Mouse (Mus musculus) intestine, postnatal 0 days (tissue): ENCODE data around the gene Spi1. TPM values are rescaled to one million over a fixed set of nuclear protein-coding genes. Genes with fewer than 3 reads are reported as not detected.

ENCODE experiments used
- ATAC-seq: fragments of 200-750 bp; cut with Nextera tagmentation; 2 replicates; pipeline ENCODE4 v1.8.0; 2017; ENCODE audit warnings: mild to moderate bottlenecking, moderate TSS enrichment, moderate library complexity
- H3K27ac ChIP-seq: fragments of 300-500 bp; sonication (generic); 2 replicates; pipeline ENCODE4 v1.5.1; 2014; ENCODE audit warnings: mild to moderate bottlenecking, low read depth, low read length, moderate library complexity
- H3K27me3 ChIP-seq: fragments of 300-500 bp; sonication (generic); replicated peaks from 2 replicates; pipeline ENCODE4 v1.6.1; 2014; ENCODE audit warnings: low read length, mixed read lengths; ENCODE audit not compliant: control insufficient read depth, insufficient read depth
- H3K36me3 ChIP-seq: fragments of 300-500 bp; sonication (generic); 2 replicates; pipeline ENCODE4 v1.6.1; 2014; ENCODE audit warnings: mild to moderate bottlenecking, moderate library complexity; ENCODE audit not compliant: control insufficient read depth, insufficient read depth
- H3K4me1 ChIP-seq: fragments of 300-500 bp; sonication (generic); replicated peaks from 2 replicates; pipeline ENCODE4 v1.6.1; 2014; ENCODE audit warnings: antibody characterized with exemption, low read length, mixed read lengths; ENCODE audit not compliant: control insufficient read depth, insufficient read depth
- H3K4me2 ChIP-seq: fragments of 300-500 bp; sonication (generic); replicated peaks from 2 replicates; pipeline ENCODE4 v1.6.1; 2014; ENCODE audit warnings: low read depth, mild to moderate bottlenecking, moderate library complexity
- H3K4me3 ChIP-seq: fragments of 300-500 bp; sonication (generic); 2 replicates; pipeline ENCODE4 v1.5.1; 2014; ENCODE audit warnings: low read depth, low read length
- H3K9ac ChIP-seq: fragments of 300-500 bp; sonication (generic); 2 replicates; pipeline ENCODE4 v1.6.1; 2014; ENCODE audit warnings: mild to moderate bottlenecking, low read depth, low read length
- H3K9me3 ChIP-seq: fragments of 300-500 bp; sonication (generic); 2 replicates; pipeline ENCODE4 v1.6.1; 2016; ENCODE audit warnings: mixed run types; ENCODE audit not compliant: control insufficient read depth
- CTCF ChIP-seq: sonication (generic); IDR thresholded peaks from 2 replicates; pipeline ENCODE4 v1.5.1; 2016; ENCODE audit warnings: low read depth, mild to moderate bottlenecking, control low read depth, antibody characterized with exemption, moderate library complexity
- WGBS: fragments of 180-500 bp; shearing (Covaris S2); extraction: QIAGEN DNeasy Blood & Tissue Kit; methylation state at CpG from one replicate; pipeline ENCODE4 v1.1.7; 2014; 5-methylcytosine and 5-hydroxymethylcytosine counted together
- polyA plus RNA-seq: library from polyadenylated mRNA; unstranded; fragments of >200 nt; fragmentation: Nextera tagmentation; extraction: Ambion mirVana; gene quantifications from 2 replicates; pipeline ENCODE4 v1.2.1, GENCODE M21; 2015

Spi1 gene
- polyA plus RNA-seq, 1 experiment from 2014 or later = 5.1 TPM

DNA sequence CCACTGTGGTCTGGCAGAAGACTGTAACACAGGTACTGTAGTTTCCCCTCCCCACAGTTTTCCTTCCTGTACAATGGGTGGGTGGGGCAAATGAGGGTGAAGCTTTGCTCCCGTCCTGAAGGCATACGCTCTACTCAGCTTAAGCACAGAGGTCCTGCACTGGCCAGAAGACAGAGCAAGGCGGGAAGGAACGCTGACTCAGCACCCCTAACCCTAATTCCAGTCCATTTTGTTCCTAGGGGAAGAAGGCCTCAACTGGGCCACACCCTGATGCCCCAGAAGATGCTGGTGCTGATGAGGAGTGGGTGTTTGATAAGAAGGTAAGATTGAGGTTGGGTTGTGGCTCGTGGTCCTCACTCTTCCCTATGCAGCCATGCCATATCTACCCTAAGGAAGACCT is 46.6 kb downstream of the Spi1 start:
- H3K9ac ChIP-seq = no peak overlapping the region
- H3K27me3 ChIP-seq = no peaks in the 10 kb centered on the region
- 75% methylated on average over 5 of the region's 5 CpGs for WGBS
- H3K4me2 ChIP-seq = no peak overlapping the region
- no peaks in the 10 kb centered on the region for H3K36me3 ChIP-seq
- no peak for TF ChIP-seq CTCF
- no peaks in the 10 kb centered on the region for H3K9me3 ChIP-seq
- ATAC-seq = no peak
- no peak overlapping the region for H3K4me3 ChIP-seq
- no peaks in the 10 kb centered on the region for H3K4me1 ChIP-seq
- H3K27ac ChIP-seq = no peak overlapping the region

DNA sequence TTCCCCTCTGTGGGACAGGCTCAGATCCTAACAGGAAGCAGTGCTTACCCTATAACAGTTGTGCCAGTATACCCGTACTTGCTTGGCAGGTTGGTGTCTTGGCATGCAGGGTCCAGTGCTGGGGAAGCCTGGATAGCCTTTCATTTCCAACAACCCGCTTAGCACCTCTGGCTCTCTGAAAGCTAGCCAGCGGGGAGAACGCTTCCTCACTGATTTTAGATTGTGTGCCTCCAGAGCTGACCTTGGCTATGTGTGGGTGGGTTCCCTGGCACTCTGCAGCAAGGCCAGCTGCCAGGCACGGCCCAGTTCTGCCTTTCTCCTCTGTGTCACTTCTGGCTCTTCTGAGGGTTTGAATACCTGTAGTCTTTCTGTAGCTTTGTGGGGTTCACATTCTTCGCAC is 47.9 kb downstream of the Spi1 start:
- no peaks in the 10 kb centered on the region for H3K27me3 ChIP-seq
- no peaks in the 10 kb centered on the region for H3K4me1 ChIP-seq
- no peak overlapping the region for H3K27ac ChIP-seq
- H3K4me2 ChIP-seq = no peak overlapping the region
- no peak for TF ChIP-seq CTCF
- no peak overlapping the region for H3K4me3 ChIP-seq
- H3K9me3 ChIP-seq = no peaks in the 10 kb centered on the region
- no peak for ATAC-seq
- no peak overlapping the region for H3K9ac ChIP-seq
- 86% methylated on average over 6 of the region's 6 CpGs for WGBS
- no peaks in the 10 kb centered on the region for H3K36me3 ChIP-seq

DNA sequence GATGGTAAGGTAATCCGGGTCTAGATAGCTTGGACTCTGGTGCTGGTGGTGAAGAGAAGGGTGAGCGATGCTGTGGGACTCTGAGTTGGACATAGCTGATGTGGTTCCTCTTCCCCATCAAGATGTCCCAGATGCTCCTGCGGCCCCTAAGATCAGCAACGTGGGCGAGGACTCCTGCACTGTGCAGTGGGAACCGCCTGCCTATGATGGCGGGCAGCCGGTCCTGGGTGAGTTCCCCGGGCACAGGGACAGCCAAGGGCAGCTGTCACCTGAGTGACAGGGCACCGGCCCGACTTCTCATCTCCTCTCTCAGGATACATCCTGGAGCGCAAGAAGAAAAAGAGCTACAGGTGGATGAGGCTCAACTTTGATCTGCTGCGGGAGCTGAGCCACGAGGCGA is 49.1 kb downstream of the Spi1 start:
- 90% methylated on average over 15 of the region's 15 CpGs for WGBS

DNA sequence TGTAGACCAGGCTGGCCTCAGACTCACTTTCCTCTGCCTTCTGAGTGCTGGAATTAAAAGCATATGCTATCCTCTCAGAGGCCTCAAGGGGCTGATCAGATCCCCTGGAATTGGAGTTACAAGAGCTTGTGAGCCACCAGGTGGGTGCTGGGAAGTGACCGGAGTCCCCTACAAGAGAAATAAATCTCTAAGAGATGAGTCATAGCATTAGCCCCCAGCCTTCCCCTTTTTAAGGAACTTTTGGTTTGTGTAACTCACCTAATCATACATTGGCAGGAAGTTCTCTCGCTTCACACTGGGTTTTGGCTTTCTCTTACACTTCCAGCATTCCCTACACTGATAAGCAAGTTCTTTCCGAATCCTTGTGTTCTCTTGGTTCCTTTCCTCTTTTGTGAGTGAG is 49.8 kb downstream of the Spi1 start:
- no peak overlapping the region for H3K4me2 ChIP-seq
- no peaks in the 10 kb centered on the region for H3K9me3 ChIP-seq
- H3K27ac ChIP-seq = no peak overlapping the region
- H3K4me3 ChIP-seq = no peak overlapping the region
- H3K4me1 ChIP-seq = no peaks in the 10 kb centered on the region
- ATAC-seq = no peak
- no peak overlapping the region for H3K9ac ChIP-seq
- 62% methylated on average over 3 of the region's 3 CpGs for WGBS
- H3K27me3 ChIP-seq = no peaks in the 10 kb centered on the region
- no peaks in the 10 kb centered on the region; the same call in 1 of the 2 replicates for H3K36me3 ChIP-seq
- TF ChIP-seq CTCF = no peak

More for the DNA sequence above, 49.1 kb downstream of the Spi1 start:
- Histone ChIP-seq H3K27me3 (no peaks in the 10 kb centered on the region), H3K36me3 (no peaks in the 10 kb centered on the region), H3K4me1 (no peaks in the 10 kb centered on the region), H3K9ac (no peak overlapping the region), H3K9me3 (no peaks in the 10 kb centered on the region), H3K27ac (no peak overlapping the region), H3K4me3 (no peak overlapping the region), H3K4me2 (no peak overlapping the region)
- TF ChIP-seq CTCF = no peak
- no peak for ATAC-seq

DNA sequence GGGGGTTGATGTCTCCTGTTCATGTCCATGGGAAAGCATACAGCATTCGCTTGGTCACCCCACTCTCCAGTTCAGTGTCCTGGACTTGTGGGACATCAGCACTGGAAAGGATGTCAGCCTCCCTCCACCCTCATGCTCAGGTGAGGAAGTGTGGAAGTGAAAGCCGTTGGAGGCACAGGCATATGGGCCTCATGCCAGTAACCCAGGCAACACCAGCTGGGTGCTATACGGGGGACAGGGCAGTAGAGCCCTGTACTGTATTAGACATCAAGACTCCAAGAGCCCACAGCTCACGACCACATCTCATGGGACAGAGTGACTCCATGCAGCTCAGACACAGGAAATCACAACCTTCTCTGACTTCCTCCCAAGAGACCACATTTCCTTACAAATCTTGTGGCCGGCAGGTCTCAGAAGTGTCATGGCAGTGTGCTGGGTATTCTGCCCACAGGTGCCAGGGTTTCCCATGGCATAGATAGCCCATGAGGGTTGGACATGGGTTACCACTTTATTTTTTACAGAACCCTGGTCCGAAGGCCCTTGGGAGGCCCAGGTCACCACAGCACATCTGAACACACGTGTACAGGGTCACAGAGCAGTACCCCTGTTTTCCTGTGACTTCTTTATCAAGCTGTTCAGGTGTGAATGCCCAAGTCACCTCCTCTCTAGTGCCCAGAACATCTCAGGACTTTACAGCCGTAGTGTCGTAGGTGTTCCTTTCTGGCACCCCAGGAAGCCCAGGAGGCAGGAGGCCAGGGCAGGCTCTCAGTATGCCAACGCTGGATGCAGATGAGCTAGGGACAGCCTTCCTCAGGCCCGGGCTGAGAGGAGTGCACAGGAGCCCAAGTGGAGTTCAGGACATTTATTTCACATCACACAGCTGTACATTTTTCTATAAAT is 54.6 kb downstream of the Spi1 start:
- no peak for ATAC-seq
- Histone ChIP-seq H3K9ac (no peak overlapping the region), H3K9me3 (no peaks in the 10 kb centered on the region), H3K36me3 (peaks cover 23% of the 10 kb centered on the region), H3K27ac (no peak overlapping the region), H3K27me3 (no peaks in the 10 kb centered on the region), H3K4me2 (no peak overlapping the region), H3K4me1 (no peaks in the 10 kb centered on the region), H3K4me3 (no peak overlapping the region)
- WGBS = 82% methylated on average over 11 of the region's 11 CpGs
- TF ChIP-seq CTCF = no peak

DNA sequence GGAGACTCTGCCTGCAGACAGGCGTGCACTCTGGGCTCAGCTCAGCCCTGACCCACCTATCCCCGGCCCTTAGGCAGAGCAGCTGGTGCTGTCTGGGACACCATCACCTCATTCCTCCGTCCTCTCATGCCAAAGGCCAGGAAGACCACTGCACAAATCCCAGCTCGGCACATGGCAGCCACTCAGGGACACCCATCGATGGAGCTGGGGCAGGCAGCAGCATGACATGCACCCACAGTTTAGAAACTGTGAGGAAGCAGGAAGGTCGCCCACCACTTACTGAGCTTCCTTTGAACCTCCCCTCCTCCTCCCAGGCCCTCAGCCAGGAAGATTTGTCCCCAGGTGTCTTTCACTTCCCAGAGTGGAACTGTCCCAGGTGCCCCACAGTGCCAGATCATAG is 55.3 kb downstream of the Spi1 start:
- Histone ChIP-seq H3K9ac (no peak overlapping the region), H3K27me3 (no peaks in the 10 kb centered on the region), H3K27ac (no peak overlapping the region), H3K9me3 (no peaks in the 10 kb centered on the region), H3K36me3 (peaks cover 30% of the 10 kb centered on the region), H3K4me1 (no peaks in the 10 kb centered on the region), H3K4me2 (no peak overlapping the region), H3K4me3 (no peak overlapping the region)
- 87% methylated on average over 6 of the region's 6 CpGs for WGBS
- ATAC-seq = no peak
- TF ChIP-seq CTCF = no peak
